Mouse (Mus musculus) lung, adult 2 months (tissue): ENCODE measurements around the gene Ubqln4. TPM values are rescaled to one million over a fixed set of nuclear protein-coding genes. Genes with fewer than 3 reads are reported as not detected.

ENCODE experiments used
- DNase-seq: peaks from one replicate; pipeline ENCODE4 v3.0.0; 2022
- H3K4me1 ChIP-seq: fragments of 200-500 bp; 2 replicates; pipeline ENCODE4 v1.6.1; 2011; ENCODE audit warnings: low read length; ENCODE audit not compliant: control insufficient read depth, insufficient read depth
- H3K4me3 ChIP-seq: fragments of 200-500 bp; replicated peaks from 2 replicates; pipeline ENCODE3; 2011; ENCODE audit warnings: low read depth, mild to moderate bottlenecking, control low read depth, low read length; ENCODE audit errors: extremely low read depth
- CTCF ChIP-seq: fragments of 200-500 bp; IDR thresholded peaks from 2 replicates; pipeline ENCODE4 v1.5.1; 2011; ENCODE audit warnings: mild to moderate bottlenecking, low read length, control low read depth; ENCODE audit not compliant: insufficient read depth
- POLR2A ChIP-seq: fragments of 200-500 bp; IDR thresholded peaks from 2 replicates; pipeline ENCODE4 v1.6.1; 2011; ENCODE audit warnings: low read depth, mild to moderate bottlenecking, control low read depth, low read length, borderline replicate concordance; ENCODE audit errors: extremely low read depth
- WGBS: fragments of 180-500 bp; shearing (Covaris S2); methylation state at CpG from one replicate; pipeline ENCODE4 v1.1.7; 2018; 5-methylcytosine and 5-hydroxymethylcytosine counted together
- polyA plus RNA-seq: library from polyadenylated mRNA; depleted of rRNA; stranded (reverse); fragments of >200 nt; gene quantifications from 2 replicates; pipeline ENCODE4 v1.2.3, GENCODE M21; 2012; rRNA removed

Ubqln4 gene
- polyA plus RNA-seq, 1 experiment: 52.6 TPM

- no peak for DNase-seq
- peaks cover 1% of the 10 kb centered on the region; the same call in 1 of the 2 replicates for H3K4me1 ChIP-seq
- WGBS: 59% methylated on average over 4 of the region's 4 CpGs
- no peak for TF ChIP-seq CTCF
- no peak for TF ChIP-seq POLR2A
- no peak overlapping the region for H3K4me3 ChIP-seq
Measured at GRCm38 (mm10) chr3:88609066-88609465, 55.5 kb downstream of the Ubqln4 start.

GRCm38 (mm10) chr3:88614418-88614817 lies 60.9 kb downstream of the Ubqln4 start:
- Histone ChIP-seq H3K4me1 (peaks cover 2% of the 10 kb centered on the region), H3K4me3 (no peak overlapping the region)
- TF ChIP-seq CTCF (no peak), POLR2A (no peak)
- no peak for DNase-seq
- 76% methylated on average over 8 of the region's 8 CpGs for WGBS

GRCm38 (mm10) chr3:88615117-88615516 lies 61.6 kb downstream of the Ubqln4 start:
- TF ChIP-seq CTCF (no peak), POLR2A (no peak)
- Histone ChIP-seq H3K4me3 (no peak overlapping the region), H3K4me1 (peaks cover 7% of the 10 kb centered on the region)
- DNase-seq: no peak
- WGBS: 66% methylated on average over 5 of the region's 5 CpGs

- H3K4me1 ChIP-seq: peaks cover 9% of the 10 kb centered on the region
- H3K4me3 ChIP-seq: peak overlapping the region; percentile 52
- TF ChIP-seq CTCF: no peak
- 0 out of 2 replicates have a peak, but pooled peaks have one; percentile 7 for TF ChIP-seq POLR2A
- DNase-seq: no peak
- 39% methylated on average over 9 of the region's 9 CpGs for WGBS
Measured at GRCm38 (mm10) chr3:88615902-88616391, 62.4 kb downstream of the Ubqln4 start.

- Histone ChIP-seq H3K4me3 (peak overlapping the region; percentile 52), H3K4me1 (peaks cover 9% of the 10 kb centered on the region)
- no peak for TF ChIP-seq CTCF
- TF ChIP-seq POLR2A: no peak
- 69% methylated on average over 3 of the region's 3 CpGs for WGBS
- DNase-seq: no peak
Measured at GRCm38 (mm10) chr3:88616951-88617500, 63.5 kb downstream of the Ubqln4 start.

DNA sequence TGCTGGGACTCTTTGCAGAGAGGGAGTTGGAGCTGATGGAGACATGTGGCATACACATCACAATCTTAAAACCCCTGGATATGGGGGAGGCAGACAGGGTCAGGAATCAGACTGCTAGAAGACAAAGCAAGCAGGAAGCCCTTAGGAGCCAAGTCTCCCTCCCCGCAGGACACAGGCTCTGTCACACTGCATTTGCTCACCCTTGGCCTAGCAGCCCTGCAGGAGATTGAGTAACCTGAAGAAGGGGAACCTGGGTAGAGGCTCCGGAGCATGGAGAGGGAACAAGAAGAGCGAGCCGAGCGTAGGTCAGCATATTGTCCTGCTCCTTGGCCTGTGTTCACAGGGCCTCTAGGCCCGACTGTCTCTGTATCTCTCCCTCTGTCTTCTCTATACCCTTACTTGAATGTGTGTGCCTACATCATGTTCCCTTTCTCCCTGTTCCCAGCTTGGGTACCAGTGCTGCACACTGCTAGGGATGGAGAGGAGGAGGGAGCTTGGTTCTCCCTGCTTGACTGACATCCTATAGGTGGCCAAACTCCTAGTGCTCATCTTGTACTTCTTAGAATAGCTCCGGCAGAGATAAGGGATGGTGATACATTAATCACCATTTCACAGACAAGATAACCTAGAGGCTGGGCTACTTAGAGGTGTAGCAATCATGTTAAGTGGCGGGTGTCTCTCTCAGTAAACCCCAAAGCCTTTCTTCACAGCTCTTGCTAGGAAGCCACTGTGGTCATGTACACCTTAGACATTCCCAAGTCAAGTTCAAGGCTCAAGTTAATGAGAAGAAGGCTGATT lies 64.7 kb downstream of the Ubqln4 start:
- Histone ChIP-seq H3K4me1 (peaks cover 9% of the 10 kb centered on the region), H3K4me3 (no peak overlapping the region)
- no peak for TF ChIP-seq CTCF
- no peak for TF ChIP-seq POLR2A
- 63% methylated on average over 8 of the region's 8 CpGs for WGBS
- no peak for DNase-seq

Other genes starting within 250 kb of the Ubqln4 start
- 148 and 183 TPM in 2 replicates for gene Glmp, start 228.7 kb upstream of the Ubqln4 start, polyA plus RNA-seq
- gene Tmem79, start 217.6 kb upstream of the Ubqln4 start, polyA plus RNA-seq: 12.4 and 31.8 TPM in 2 replicates
- gene Smg5, start 217.5 kb upstream of the Ubqln4 start, polyA plus RNA-seq: 48.4 and 63.7 TPM in 2 replicates
- 19.1 and 29.1 TPM in 2 replicates for gene Paqr6, start 189.2 kb upstream of the Ubqln4 start, polyA plus RNA-seq
- gene Bglap3, start 181.0 kb upstream of the Ubqln4 start, polyA plus RNA-seq: 0.20 and 23.9 TPM in 2 replicates
- gene Bglap2, start 175.1 kb upstream of the Ubqln4 start, polyA plus RNA-seq: 23.0 TPM in 1 of 2 replicates, not detected in the other
- gene Bglap, start 169.3 kb upstream of the Ubqln4 start, polyA plus RNA-seq: not detected in 2 replicates
- 23.4 and 27.0 TPM in 2 replicates for gene Pmf1, start 143.4 kb upstream of the Ubqln4 start, polyA plus RNA-seq
- 18.3 and 25.4 TPM in 2 replicates for gene Slc25a44, start 128.6 kb upstream of the Ubqln4 start, polyA plus RNA-seq
- 52.3 and 58.3 TPM in 2 replicates for gene Sema4a, start 92.6 kb upstream of the Ubqln4 start, polyA plus RNA-seq
- gene Lmna, start 43.8 kb upstream of the Ubqln4 start, polyA plus RNA-seq: 257 and 302 TPM in 2 replicates
- 0.53 and 0.84 TPM in 2 replicates for gene Mex3a, start 21.4 kb upstream of the Ubqln4 start, polyA plus RNA-seq
- 53.0 and 105 TPM in 2 replicates for gene Rab25, start 5.5 kb upstream of the Ubqln4 start, polyA plus RNA-seq
- gene Lamtor2, start 684 bp upstream of the Ubqln4 start, polyA plus RNA-seq: 116 and 135 TPM in 2 replicates
- 139 and 188 TPM in 2 replicates for gene Ssr2, start 22.1 kb downstream of the Ubqln4 start, polyA plus RNA-seq
- gene Arhgef2, start 52.2 kb downstream of the Ubqln4 start, polyA plus RNA-seq: 186 and 233 TPM in 2 replicates
- gene Rxfp4, start 99.4 kb downstream of the Ubqln4 start, polyA plus RNA-seq: 0.41 and 0.76 TPM in 2 replicates
- 46.7 and 51.4 TPM in 2 replicates for gene Khdc4, start 132.0 kb downstream of the Ubqln4 start, polyA plus RNA-seq
- gene Rit1, start 163.1 kb downstream of the Ubqln4 start, polyA plus RNA-seq: 49.0 and 71.7 TPM in 2 replicates
- gene Syt11, start 221.4 kb downstream of the Ubqln4 start, polyA plus RNA-seq: 5.4 and 8.4 TPM in 2 replicates